In genomic region chr6:117254620-117255228, GRCm38 (mm10) we compare ENCODE assay signal across 9 mouse cellular contexts.
DNase-seq lines count a peak whose midpoint lies in the region; ATAC-seq and TF ChIP-seq lines count a peak whose summit lies in the region.
"Had no signal": no experiment of that assay in that cellular context is flagged by ENCODE, and none has a peak within 500 bp of the region (broad histone marks: within the 10 kb centered on the region; RNA-seq: fewer than 3 reads in every experiment).

No protein-coding gene starts in this region.

- no peak overlapping the region for H3K9ac ChIP-seq in kidney, embryonic 16.5 days (replicated peaks; ENCODE audit: low read length)

- no peaks in the 10 kb centered on the region for H3K27me3 ChIP-seq in kidney, adult 2 months (replicated peaks; ENCODE audit: control insufficient read depth, insufficient read depth, low read length)
- H3K27me3 ChIP-seq in kidney, embryonic 16.5 days (ENCODE audit: insufficient read depth, low read length) = no peaks in the 10 kb centered on the region

- no peaks in the 10 kb centered on the region for H3K36me3 ChIP-seq in kidney, adult 2 months (ENCODE audit: control insufficient read depth, insufficient read depth, low read length)
- H3K36me3 ChIP-seq in kidney, embryonic 16.5 days (ENCODE audit: insufficient read depth, low read length) = no peaks in the 10 kb centered on the region
- H3K36me3 ChIP-seq: G1E had no signal

- DNase-seq in kidney, adult 2 months = peak; percentile 72
- peak; percentile 22 for DNase-seq in cerebellum, adult 11 months
- DNase-seq in heart, adult 18-20 months = peak; percentile 63 to 71
- peak; percentile 65 to 85 for DNase-seq in kidney, postnatal 36 days
- peak; percentile 78 to 90 for DNase-seq in lung, postnatal 4 days
- no peak for DNase-seq in B cell, adult 2 months

- no peak for TF ChIP-seq CTCF in kidney, adult 2 months (conservative IDR thresholded peaks at IDR 0.05; ENCODE audit: insufficient read depth, insufficient read length, low read depth, low read length)

- H3K4me3 ChIP-seq in kidney, adult 2 months (ENCODE audit: insufficient read depth, low read depth, low read length) = no peak overlapping the region
- no peak overlapping the region for H3K4me3 ChIP-seq in kidney, embryonic 16.5 days (ENCODE audit: low read length)

- no peak overlapping the region for H3K27ac ChIP-seq in kidney, adult 2 months (ENCODE audit: insufficient read depth, low read depth, low read length)
- H3K27ac ChIP-seq in kidney, embryonic 16.5 days (ENCODE audit: low read length) = no peak overlapping the region

- no peaks in the 10 kb centered on the region for H3K9me3 ChIP-seq in kidney, embryonic 16.5 days (ENCODE audit: low read length)

- no peaks in the 10 kb centered on the region for H3K4me1 ChIP-seq in kidney, adult 2 months (ENCODE audit: control insufficient read depth, insufficient read depth, low read length)
- peaks cover 18% of the 10 kb centered on the region for H3K4me1 ChIP-seq in kidney, embryonic 16.5 days (ENCODE audit: insufficient read depth, low read length)

- no peak for TF ChIP-seq POLR2A in kidney, adult 2 months (IDR thresholded peaks at IDR 0.05; ENCODE audit: low read depth, low read length)

- 40% methylated on average over 3 of the region's 3 CpGs for WGBS in kidney, adult 2 months
- 59% methylated on average over 3 of the region's 3 CpGs for WGBS in kidney, embryonic 16.5 days

- H3K4me2 ChIP-seq in kidney, embryonic 16.5 days (replicated peaks; ENCODE audit: low read depth, low read length) = no peak overlapping the region

- ATAC-seq in kidney, embryonic 16.5 days (ENCODE audit: low FRiP score, low TSS enrichment) = no peak
- ATAC-seq in megakaryocyte, adult 5-6 weeks (ENCODE audit: poor library complexity, severe bottlenecking) = no peak

Comparison
In these comparisons a context has a peak if more than half of its experiments do, and no peak if none do; other contexts are left out.
1. DNase-seq: peak in kidney, adult 2 months (single experiment), cerebellum, adult 11 months (single experiment), heart, adult 18-20 months (2 of 2), kidney, postnatal 36 days (2 of 2) and lung, postnatal 4 days (2 of 2); none in B cell, adult 2 months (0 of 2).